Mouse (Mus musculus) heart, postnatal 0 days (tissue): ENCODE measurements around the gene Sucla2. TPM values are rescaled to one million over a fixed set of nuclear protein-coding genes. Genes with fewer than 3 reads are reported as not detected.

ENCODE experiments used
- ATAC-seq: fragments of 200-750 bp; cut with Nextera tagmentation; 2 replicates; pipeline ENCODE4 v1.8.0; 2017; ENCODE audit warnings: low read depth, moderate number of reproducible peaks, moderate library complexity; ENCODE audit not compliant: insufficient read depth
- DNase-seq: peaks from one replicate; pipeline ENCODE4 v3.0.0-alpha.2; 2016; ENCODE audit warnings: low spot score
- H3K27ac ChIP-seq: fragments of 300-500 bp; sonication (generic); 2 replicates; pipeline ENCODE4 v1.5.1; 2014; ENCODE audit warnings: low read depth, mild to moderate bottlenecking
- H3K27me3 ChIP-seq: fragments of 300-500 bp; sonication (generic); 2 replicates; pipeline ENCODE4 v1.6.1; 2014; ENCODE audit warnings: low read length, mixed read lengths; ENCODE audit not compliant: control insufficient read depth, insufficient read depth
- H3K36me3 ChIP-seq: fragments of 300-500 bp; sonication (generic); replicated peaks from 2 replicates; pipeline ENCODE4 v1.6.1; 2014; ENCODE audit warnings: low read length, mixed read lengths; ENCODE audit not compliant: control insufficient read depth, insufficient read depth
- H3K4me1 ChIP-seq: fragments of 300-500 bp; sonication (generic); 2 replicates; pipeline ENCODE4 v1.6.1; 2014; ENCODE audit warnings: antibody characterized with exemption; ENCODE audit not compliant: control insufficient read depth, insufficient read depth
- H3K4me2 ChIP-seq: fragments of 300-500 bp; sonication (generic); 2 replicates; pipeline ENCODE4 v1.6.1; 2014; ENCODE audit warnings: low read depth, mild to moderate bottlenecking, low read length, moderate library complexity
- H3K4me3 ChIP-seq: fragments of 300-500 bp; sonication (generic); 2 replicates; pipeline ENCODE4 v1.5.1; 2014; ENCODE audit warnings: low read depth, low read length
- H3K9ac ChIP-seq: fragments of 300-500 bp; sonication (generic); replicated peaks from 2 replicates; pipeline ENCODE4 v1.6.1; 2014; ENCODE audit warnings: low read depth, low read length, mixed read lengths
- H3K9me3 ChIP-seq: fragments of 300-500 bp; sonication (generic); replicated peaks from 2 replicates; pipeline ENCODE4 v1.6.1; 2016; ENCODE audit warnings: low read length; ENCODE audit not compliant: control insufficient read depth
- CTCF ChIP-seq: IDR thresholded peaks from 2 replicates; pipeline ENCODE4 v1.5.1; 2016; ENCODE audit warnings: antibody characterized with exemption, control low read depth, low read depth
- EP300 ChIP-seq: IDR thresholded peaks from 2 replicates; pipeline ENCODE4 v1.6.1; 2016; ENCODE audit warnings: antibody characterized with exemption, low read depth
- WGBS: fragments of 180-500 bp; shearing (Covaris S2); extraction: QIAGEN DNeasy Blood & Tissue Kit; methylation state at CpG from one replicate; pipeline ENCODE4 v1.1.7; 2014; 5-methylcytosine and 5-hydroxymethylcytosine counted together
- polyA plus RNA-seq: library from polyadenylated mRNA; unstranded; fragments of >200 nt; fragmentation: Nextera tagmentation; extraction: Ambion mirVana; gene quantifications from 2 replicates; pipeline ENCODE4 v1.2.1, GENCODE M21; 2015
- total RNA-seq: library from RNA; depleted of rRNA; stranded (reverse); fragments of >200 nt; gene quantifications from 2 replicates; pipeline ENCODE4 v1.2.3, GENCODE M21; 2014; ENCODE audit warnings: low replicate concordance

Gene Sucla2
- total and polyA plus RNA-seq, 2 experiments from 2014 or later, result 229 to 449 TPM

DNA sequence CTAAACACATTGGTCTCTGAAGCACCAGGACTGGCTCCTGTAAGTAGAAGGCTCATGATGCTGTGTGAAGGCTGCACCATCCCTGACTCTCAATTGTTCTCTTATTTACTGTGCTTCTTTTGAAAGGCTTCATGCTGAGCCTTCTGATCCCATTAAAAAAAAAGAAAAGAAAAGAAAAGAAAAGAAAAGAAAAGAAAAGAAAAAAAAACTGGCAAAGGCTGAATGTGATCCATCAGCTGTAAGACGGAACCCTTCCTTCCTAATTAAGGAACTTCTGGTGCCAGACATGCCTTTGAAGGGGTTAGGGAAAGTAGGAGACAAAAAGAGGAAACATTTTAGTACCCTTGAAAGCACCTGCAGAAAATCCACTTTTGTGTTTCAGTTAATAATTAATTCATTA lies 45.3 kb upstream of the Sucla2 start:
- 86% methylated on average over 1 of the region's 1 CpGs for WGBS
- ATAC-seq, result no peak

DNA sequence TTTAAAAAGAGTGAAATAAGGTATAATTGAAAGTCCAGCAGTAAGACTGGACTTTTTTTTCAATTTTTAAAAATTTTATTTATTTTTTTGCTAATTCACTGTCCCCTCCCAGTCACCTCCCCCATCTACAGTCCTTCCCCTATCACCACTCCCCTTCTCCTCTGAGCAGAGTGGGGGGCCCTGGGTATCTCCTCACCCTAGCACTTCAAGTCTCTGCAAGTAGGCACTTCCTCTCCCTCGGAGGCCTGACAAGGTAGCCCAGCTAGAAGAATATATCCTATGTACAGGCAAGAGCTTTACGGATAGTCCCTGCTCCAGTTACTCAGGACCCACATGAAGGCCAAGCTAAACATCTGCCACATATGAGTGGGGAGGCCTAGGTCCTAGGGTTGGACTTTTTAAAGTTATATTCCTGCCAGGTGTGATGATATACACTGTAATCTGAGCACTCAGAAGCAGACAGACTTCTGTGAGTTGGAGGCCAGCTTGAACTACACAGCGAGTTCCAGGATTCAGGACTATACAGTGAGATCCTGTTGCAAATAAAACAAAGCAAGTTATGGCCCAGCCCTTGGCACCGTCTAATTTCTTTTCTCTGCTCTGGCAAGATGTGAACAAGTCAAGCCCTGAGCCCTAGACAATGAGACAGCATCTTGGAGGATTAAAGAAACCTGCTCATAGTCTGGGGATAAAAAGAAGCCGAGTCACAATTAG lies 41.4 kb upstream of the Sucla2 start:
- no peaks in the 10 kb centered on the region for H3K27me3 ChIP-seq
- 80% methylated on average over 5 of the region's 5 CpGs for WGBS
- DNase-seq, result no peak

More for the DNA sequence above, 45.3 kb upstream of the Sucla2 start:
- Histone ChIP-seq H3K36me3 (no peaks in the 10 kb centered on the region), H3K9me3 (no peaks in the 10 kb centered on the region), H3K4me3 (no peak overlapping the region), H3K27me3 (no peaks in the 10 kb centered on the region), H3K4me2 (no peak overlapping the region), H3K9ac (no peak overlapping the region), H3K27ac (no peak overlapping the region), H3K4me1 (peaks cover 8% of the 10 kb centered on the region)
- TF ChIP-seq CTCF, result no peak
- TF ChIP-seq EP300, result no peak
- no peak for DNase-seq

DNA sequence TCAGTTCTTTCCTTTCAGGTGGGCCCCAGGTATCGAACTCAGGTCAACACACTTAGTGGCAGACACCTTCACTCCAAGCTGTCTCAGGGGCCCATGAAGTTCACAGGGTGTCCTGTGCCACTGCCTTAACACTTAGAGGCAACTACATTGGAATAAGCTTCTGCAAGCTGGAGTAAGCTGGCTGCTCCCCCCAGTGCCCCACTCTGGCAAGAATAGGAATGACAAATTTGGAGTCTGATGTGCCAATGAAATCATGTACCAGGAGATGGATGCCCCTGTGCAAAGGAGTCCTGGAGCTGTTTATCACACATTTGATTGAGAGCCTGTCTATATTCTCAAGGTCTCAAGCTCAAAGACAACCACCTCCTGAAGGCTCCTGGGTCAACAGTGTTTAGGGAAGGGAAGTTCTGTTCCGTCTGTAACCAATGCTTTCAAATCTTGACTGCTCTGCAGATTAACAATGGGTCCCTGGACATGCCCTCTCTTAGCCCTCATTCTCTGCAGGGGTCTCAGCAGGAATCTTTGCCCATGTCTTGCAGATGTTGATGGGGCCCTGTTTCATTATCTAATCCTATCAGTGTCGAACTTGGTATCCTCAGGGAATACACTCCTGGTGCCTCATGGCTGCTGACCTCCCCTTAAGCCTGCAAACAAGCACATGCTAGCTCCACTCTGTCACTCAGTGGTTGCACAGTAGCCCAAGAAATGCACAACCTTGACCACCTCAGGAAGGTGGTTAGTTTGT lies 40.6 kb upstream of the Sucla2 start:
- DNase-seq (no peak), ATAC-seq (no peak)
- H3K4me1 ChIP-seq, result no peaks in the 10 kb centered on the region
- 77% methylated on average over 3 of the region's 3 CpGs for WGBS
- no peaks in the 10 kb centered on the region for H3K36me3 ChIP-seq
- no peak for TF ChIP-seq EP300
- TF ChIP-seq CTCF, result 0 out of 2 replicates have a peak, but pooled peaks have one; percentile 4
- H3K9me3 ChIP-seq, result no peaks in the 10 kb centered on the region
- H3K27me3 ChIP-seq, result no peaks in the 10 kb centered on the region
- no peak overlapping the region for H3K4me3 ChIP-seq
- no peak overlapping the region for H3K9ac ChIP-seq
- H3K4me2 ChIP-seq, result no peak overlapping the region
- no peak overlapping the region for H3K27ac ChIP-seq

More for the DNA sequence above, 41.4 kb upstream of the Sucla2 start:
- no peak overlapping the region for H3K4me2 ChIP-seq
- H3K4me1 ChIP-seq, result no peaks in the 10 kb centered on the region
- TF ChIP-seq EP300 (no peak), CTCF (no peak)
- no peak overlapping the region for H3K27ac ChIP-seq
- no peak overlapping the region for H3K4me3 ChIP-seq
- ATAC-seq, result no peak
- no peaks in the 10 kb centered on the region for H3K36me3 ChIP-seq
- no peak overlapping the region for H3K9ac ChIP-seq
- no peaks in the 10 kb centered on the region for H3K9me3 ChIP-seq

DNA sequence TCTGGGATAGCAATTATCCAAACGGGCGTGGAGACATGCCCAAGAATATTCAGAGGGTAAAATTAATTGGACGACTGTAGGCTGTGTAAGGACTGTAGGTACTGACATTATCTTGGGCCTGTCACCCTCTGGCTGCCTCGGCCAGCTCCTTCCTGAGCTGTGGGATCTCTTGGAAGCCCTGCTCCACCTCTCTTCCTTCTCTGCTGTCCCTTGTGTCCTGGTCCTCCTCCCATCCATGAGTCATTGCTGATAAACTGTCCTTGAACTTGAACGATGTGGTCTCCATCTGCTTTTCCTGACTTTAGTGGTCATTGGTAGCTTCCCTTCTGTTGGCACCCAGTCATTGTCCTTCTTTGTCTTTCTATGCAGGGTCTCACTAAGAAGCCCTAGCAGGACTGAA lies 38.5 kb upstream of the Sucla2 start:
- H3K9ac ChIP-seq, result no peak overlapping the region
- no peaks in the 10 kb centered on the region for H3K9me3 ChIP-seq
- no peaks in the 10 kb centered on the region for H3K4me1 ChIP-seq
- DNase-seq (no peak), ATAC-seq (no peak; the same call in 1 of the 2 replicates)
- no peak overlapping the region for H3K4me3 ChIP-seq
- no peaks in the 10 kb centered on the region for H3K36me3 ChIP-seq
- 31% methylated on average over 5 of the region's 5 CpGs for WGBS
- TF ChIP-seq CTCF, result no peak
- no peak overlapping the region for H3K27ac ChIP-seq
- H3K27me3 ChIP-seq, result no peaks in the 10 kb centered on the region
- no peak overlapping the region for H3K4me2 ChIP-seq

DNA sequence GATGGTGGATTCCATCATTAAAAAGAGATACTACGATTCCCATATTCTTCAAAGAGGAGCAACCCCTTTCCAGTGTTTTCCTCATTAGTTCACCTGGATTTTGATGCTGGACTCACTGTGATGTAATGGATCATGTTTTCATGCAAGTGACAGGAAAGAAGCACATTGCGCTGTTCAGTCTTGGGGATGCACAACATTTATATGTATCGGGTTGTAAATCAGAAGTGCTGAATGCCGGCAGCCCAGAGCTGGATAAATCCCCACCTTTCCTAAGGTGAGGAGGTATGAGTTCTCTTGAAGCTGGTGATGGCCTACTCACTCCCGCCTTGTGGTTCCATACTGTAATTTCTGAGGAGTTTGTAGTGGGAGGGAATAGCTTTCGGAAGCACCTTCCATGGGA lies 31.8 kb upstream of the Sucla2 start:
- no peak for ATAC-seq
- 89% methylated on average over 6 of the region's 6 CpGs for WGBS

More for the DNA sequence above, 31.8 kb upstream of the Sucla2 start:
- no peak overlapping the region for H3K4me3 ChIP-seq
- DNase-seq, result no peak
- no peaks in the 10 kb centered on the region for H3K9me3 ChIP-seq
- H3K36me3 ChIP-seq, result no peaks in the 10 kb centered on the region
- no peak overlapping the region for H3K4me2 ChIP-seq
- H3K27ac ChIP-seq, result no peak overlapping the region
- H3K27me3 ChIP-seq, result no peaks in the 10 kb centered on the region
- H3K4me1 ChIP-seq, result no peaks in the 10 kb centered on the region
- no peak overlapping the region for H3K9ac ChIP-seq
- no peak for TF ChIP-seq CTCF
- no peak for TF ChIP-seq EP300
